Mouse (Mus musculus): ENCODE measurements around the gene Csf3. TPM values are rescaled to one million over a fixed set of nuclear protein-coding genes. Genes with fewer than 3 reads are reported as not detected.

Gene Csf3
- total and polyA plus RNA-seq, 3 experiments = 0.21 TPM; not detected in 2

DNA sequence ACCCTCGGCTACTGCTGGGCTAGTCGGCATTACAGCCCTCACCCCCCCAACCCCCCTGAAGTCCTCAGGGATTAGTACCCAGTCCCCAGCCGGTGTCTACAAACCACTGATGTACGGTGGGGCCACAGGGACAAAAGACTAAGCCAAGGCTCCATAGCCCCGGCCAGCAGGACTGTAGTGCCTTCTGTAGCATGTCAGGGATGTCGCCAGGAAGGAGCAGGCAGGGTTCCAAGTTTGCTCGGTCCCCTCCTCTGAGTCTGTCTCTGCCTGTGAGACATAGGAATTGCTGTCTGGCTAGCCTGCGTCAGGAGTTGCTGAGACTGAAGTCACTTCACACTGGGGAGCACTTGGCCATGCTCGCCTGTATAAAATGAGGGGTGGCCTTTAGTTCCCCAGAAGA is 6.8 kb upstream of the Csf3 start:
- Histone ChIP-seq H3K4me3 (replicated peaks in 1 of 3; ENCODE audit: low read depth in 2 of 3, low read length in 2 of 3, poor library complexity in 1 of 3) (no peak overlapping the region), H3K4me1 (ENCODE audit: control insufficient read depth in 1 of 2, insufficient read depth in 2 of 2) (peaks cover 0 to 22% of the 10 kb centered on the region in 2 experiments; a peak in 2 of 4 replicates), H3K27ac (ENCODE audit: insufficient read depth, low read depth) (no peak overlapping the region), H3K79me2 (replicated peaks; ENCODE audit: control insufficient read depth, extremely low read depth, insufficient read depth, poor library complexity, severe bottlenecking) (no peaks in the 10 kb centered on the region), H3K9me3 (replicated peaks; ENCODE audit: low read length) (no peaks in the 10 kb centered on the region), H3K4me2 (ENCODE audit: insufficient read depth, low read depth, poor library complexity, severe bottlenecking) (no peak overlapping the region), H3K9ac (ENCODE audit: insufficient read depth, low read depth) (no peak overlapping the region), H3K36me3 (replicated peaks in 1 of 2; ENCODE audit: control insufficient read depth in 1 of 2, insufficient read depth in 1 of 2, low read length in 1 of 2) (peaks cover 70 to 83% of the 10 kb centered on the region in 2 experiments), H3K27me3 (replicated peaks) (no peaks in the 10 kb centered on the region)
- no peak for DNase-seq (ENCODE audit: extremely low read depth)
- TF ChIP-seq CHD2 (IDR thresholded peaks at IDR 0.05; ENCODE audit: low read length) = no peak
- in situ Hi-C loops (cut with MboI; ENCODE audit: low pct_ligation_motif_present, low pct_unique_long_range_greater_than_20kb, low sequenced_read_pairs) (loop anchor here (10.0 kb wide), 1 partner anchor 220 kb away; no protein-coding TSS in a partner anchor), dilution Hi-C loops (cut with MboI; ENCODE audit: extremely low pct_ligation_motif_present, extremely low pct_unique_long_range_greater_than_20kb, low sequenced_read_pairs) (no loop called here)

DNA sequence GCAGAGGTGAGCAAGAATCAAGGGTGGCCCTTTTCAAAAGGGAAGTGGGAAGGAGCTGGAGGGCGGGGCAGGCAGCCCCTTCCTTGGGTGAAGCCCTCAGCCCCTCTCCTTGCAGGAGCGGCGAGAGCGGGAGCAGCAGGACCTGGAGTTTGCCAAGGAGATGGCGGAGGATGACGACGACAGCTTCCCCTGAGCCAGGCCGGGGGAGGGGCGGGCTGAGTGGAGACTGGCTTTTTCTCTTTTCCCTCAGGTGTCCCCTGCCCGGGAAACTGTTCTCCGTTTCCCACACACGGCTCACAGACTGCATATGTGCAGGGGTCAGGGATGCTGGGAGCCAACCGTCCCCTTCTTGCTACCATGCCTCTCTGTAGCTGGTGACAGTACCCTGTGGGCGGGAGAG is 5.7 kb upstream of the Csf3 start:
- dilution Hi-C loops (cut with MboI; ENCODE audit: extremely low pct_ligation_motif_present, extremely low pct_unique_long_range_greater_than_20kb, low sequenced_read_pairs) = no loop called here
- Histone ChIP-seq H3K4me1 (ENCODE audit: control insufficient read depth in 1 of 2, insufficient read depth in 2 of 2) (peaks cover 5 to 26% of the 10 kb centered on the region in 2 experiments; a peak in 3 of 4 replicates), H3K9me3 (replicated peaks; ENCODE audit: low read length) (no peaks in the 10 kb centered on the region), H3K9ac (ENCODE audit: insufficient read depth, low read depth) (no peak overlapping the region), H3K36me3 (replicated peaks in 1 of 2; ENCODE audit: control insufficient read depth in 1 of 2, insufficient read depth in 1 of 2, low read length in 1 of 2) (peaks cover 61 to 73% of the 10 kb centered on the region in 2 experiments), H3K27ac (ENCODE audit: insufficient read depth, low read depth) (no peak overlapping the region), H3K79me2 (replicated peaks; ENCODE audit: control insufficient read depth, extremely low read depth, insufficient read depth, poor library complexity, severe bottlenecking) (no peaks in the 10 kb centered on the region), H3K27me3 (replicated peaks) (no peaks in the 10 kb centered on the region), H3K4me3 (replicated peaks in 1 of 3; ENCODE audit: low read depth in 2 of 3, low read length in 2 of 3, poor library complexity in 1 of 3) (no peak overlapping the region), H3K4me2 (ENCODE audit: insufficient read depth, low read depth, poor library complexity, severe bottlenecking) (no peak overlapping the region)
- TF ChIP-seq SIN3A (IDR thresholded peaks at IDR 0.05; ENCODE audit: low read length) (no peak), ELF1 (IDR thresholded peaks at IDR 0.05; ENCODE audit: low read depth, low read length) (no peak), TCF12 (IDR thresholded peaks at IDR 0.05; ENCODE audit: low read depth, low read length) (no peak), CTCF (conservative IDR thresholded peaks at IDR 0.05 in 1 of 2, IDR thresholded peaks at IDR 0.05 in 1 of 2; ENCODE audit: low read depth in 2 of 2, low read length in 2 of 2) (no peak)
- in situ Hi-C loops (cut with MboI; ENCODE audit: low pct_ligation_motif_present, low pct_unique_long_range_greater_than_20kb, low sequenced_read_pairs) = loop anchor here (5.0 to 10.0 kb wide), 2 partner anchors 92 to 219 kb away; no protein-coding TSS in a partner anchor
- DNase-seq (ENCODE audit: extremely low read depth) = no peak

DNA sequence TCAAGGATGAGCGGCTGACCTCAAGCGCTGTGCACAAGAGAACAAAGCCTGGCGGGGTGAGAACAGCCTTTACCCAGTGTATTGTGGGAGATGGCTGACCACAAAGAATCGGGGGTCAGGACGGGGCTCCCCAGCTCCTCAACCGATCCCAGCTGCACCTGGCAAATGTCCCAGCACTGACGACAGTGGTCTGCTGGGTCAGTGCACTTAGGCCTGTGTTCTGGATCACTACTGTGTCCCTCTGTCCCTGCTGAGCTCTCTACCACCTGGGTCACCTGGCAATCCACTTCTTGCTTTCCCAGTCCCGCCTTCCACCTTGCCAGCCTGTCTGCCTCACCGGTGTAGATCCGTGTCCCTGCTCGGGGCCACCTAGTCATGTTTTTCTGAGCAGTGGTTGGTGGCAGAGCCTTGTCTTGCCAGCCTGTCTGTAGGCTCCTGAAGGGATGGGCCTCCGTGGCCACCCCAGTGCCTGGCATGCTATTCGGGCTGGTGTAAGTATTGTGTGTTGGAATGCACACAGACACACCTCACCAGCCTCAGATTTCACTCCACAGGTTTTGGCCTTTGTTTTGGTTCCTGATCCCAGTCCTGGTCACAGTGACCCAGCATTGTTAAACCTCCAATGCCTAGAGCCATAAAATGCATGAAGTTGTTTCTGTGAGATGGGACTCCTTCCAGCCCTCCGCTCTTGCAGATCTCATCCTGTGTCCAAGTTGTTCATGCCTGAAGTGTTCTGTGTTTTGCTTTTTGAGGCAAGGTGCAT is 4.4 kb upstream of the Csf3 start:
- H3K4me1 ChIP-seq (ENCODE audit: control insufficient read depth in 1 of 2, insufficient read depth in 2 of 2) = peaks cover 8 to 34% of the 10 kb centered on the region in 2 experiments; a peak in 3 of 4 replicates
- TF ChIP-seq USF1 (IDR thresholded peaks at IDR 0.05; ENCODE audit: low read depth, low read length) (no peak), POLR2A (IDR thresholded peaks at IDR 0.05; ENCODE audit: low read depth, low read length) (0 out of 2 replicates have a peak, but pooled peaks have one; percentile 8), RCOR1 (conservative IDR thresholded peaks at IDR 0.05; ENCODE audit: low read depth, low read length) (no peak), MXI1 (IDR thresholded peaks at IDR 0.05; ENCODE audit: low read depth, low read length) (no peak), HCFC1 (IDR thresholded peaks at IDR 0.05; ENCODE audit: low read depth, low read length) (no peak), POLR2AphosphoS2 (IDR thresholded peaks at IDR 0.05; ENCODE audit: low read depth, low read length) (peak; percentile 71; the same call in 1 of the 2 replicates), MAX (IDR thresholded peaks at IDR 0.05; ENCODE audit: low read length) (no peak), IRF4 (IDR thresholded peaks at IDR 0.05; ENCODE audit: low read depth, low read length) (no peak)
- H3K9ac ChIP-seq (ENCODE audit: insufficient read depth, low read depth) = no peak overlapping the region
- H3K4me2 ChIP-seq (ENCODE audit: insufficient read depth, low read depth, poor library complexity, severe bottlenecking) = no peak overlapping the region
- H3K36me3 ChIP-seq (replicated peaks in 1 of 2; ENCODE audit: control insufficient read depth in 1 of 2, insufficient read depth in 1 of 2, low read length in 1 of 2) = peaks cover 48 to 61% of the 10 kb centered on the region in 2 experiments
- DNase-seq (ENCODE audit: extremely low read depth) = no peak
- H3K4me3 ChIP-seq (replicated peaks in 1 of 3; ENCODE audit: low read depth in 2 of 3, low read length in 2 of 3, poor library complexity in 1 of 3) = no peak overlapping the region
- dilution Hi-C loops (cut with MboI; ENCODE audit: extremely low pct_ligation_motif_present, extremely low pct_unique_long_range_greater_than_20kb, low sequenced_read_pairs) (no loop called here), in situ Hi-C loops (cut with MboI; ENCODE audit: low pct_ligation_motif_present, low pct_unique_long_range_greater_than_20kb, low sequenced_read_pairs) (loop anchor here (5.0 to 10.0 kb wide), 2 partner anchors 91 to 218 kb away; no protein-coding TSS in a partner anchor)
- no peak overlapping the region for H3K27ac ChIP-seq (ENCODE audit: insufficient read depth, low read depth)
- H3K79me2 ChIP-seq (replicated peaks; ENCODE audit: control insufficient read depth, extremely low read depth, insufficient read depth, poor library complexity, severe bottlenecking) = no peaks in the 10 kb centered on the region
- H3K9me3 ChIP-seq (replicated peaks; ENCODE audit: low read length) = no peaks in the 10 kb centered on the region
- H3K27me3 ChIP-seq (replicated peaks) = no peaks in the 10 kb centered on the region
